Mouse (Mus musculus) G1E (cell line): ENCODE measurements at regions not wholly inside any gene's neighbourhood (a gene's known extent, or its start where the extent isn't known, plus 50 kb on each side); places are given as distances from the start of the nearest gene placed in this dataset.

Experiments used
- CTCF ChIP-seq: IDR thresholded peaks from 2 replicates; pipeline ENCODE4 v1.5.1; 2012; ENCODE audit warnings: low read depth, low read length, inconsistent platforms, mixed read lengths
- GATA1 ChIP-seq: IDR thresholded peaks from 2 replicates; pipeline ENCODE4 v1.6.1; 2012; ENCODE audit warnings: borderline replicate concordance, low read length, inconsistent platforms, mixed read lengths
- GATA2 ChIP-seq: IDR thresholded peaks from 2 replicates; pipeline ENCODE4 v1.6.1; 2012; ENCODE audit warnings: low read depth, low read length, inconsistent platforms, borderline replicate concordance
- TAL1 ChIP-seq: conservative IDR thresholded peaks from 2 replicates; pipeline ENCODE4 v1.6.1; 2012; ENCODE audit warnings: low read depth, low read length, inconsistent platforms, mixed read lengths

GRCm38 (mm10) chr9:47912823-47913222 is 249.0 kb upstream of the Nxpe4 start:
- TF ChIP-seq CTCF: no peak
- TF ChIP-seq GATA1: no peak
- no peak for TF ChIP-seq TAL1
- TF ChIP-seq GATA2: no peak
